Mouse (Mus musculus): ENCODE data around the gene Ets2.

DNA sequence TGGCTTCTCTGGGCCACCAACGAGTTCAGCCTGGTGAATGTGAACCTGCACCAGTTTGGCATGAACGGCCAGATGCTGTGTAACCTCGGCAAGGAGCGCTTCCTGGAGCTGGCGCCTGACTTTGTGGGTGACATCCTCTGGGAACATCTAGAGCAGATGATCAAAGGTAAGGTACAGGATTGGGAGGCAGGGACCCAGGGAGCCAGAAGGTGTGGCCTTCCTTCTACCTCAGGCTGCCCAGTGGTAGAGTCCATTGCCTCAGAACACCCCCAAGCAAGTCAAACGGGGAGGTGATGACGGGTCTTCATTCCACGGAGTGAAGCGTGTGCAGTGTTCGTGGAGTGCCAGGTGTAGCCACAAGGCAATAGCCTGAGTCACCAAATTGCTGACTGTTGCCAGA, 10.2 kb downstream of the Ets2 start:
- TF ChIP-seq POLR2A (IDR thresholded peaks at IDR 0.05; ENCODE audit: borderline replicate concordance, extremely low read depth, low read depth, low read length) (no peak), CTCF (IDR thresholded peaks at IDR 0.05; ENCODE audit: insufficient read depth, low read length) (no peak)

Data from lung, adult 2 months (tissue).